Mouse (Mus musculus) T-cell, adult 66 days (primary cell): ENCODE results near the gene Mthfsl. TPM values are rescaled to one million over a fixed set of nuclear protein-coding genes. Genes with fewer than 3 reads are reported as not detected.

Experiments used
- total RNA-seq, 2 experiments: library from RNA; stranded (reverse); gene quantifications; 3 replicates in 1 of 2; 4 replicates in 1 of 2; pipeline ENCODE4 v1.2.4; 2023

Mthfsl gene
- total RNA-seq: 10 to 100 TPM; 50.0 to 57.7 TPM

GRCm38 (mm10) chr9:88719989-88720537 lies at the start of gene Mthfsl:
Mthfsl (minus strand) TSS chr9:88720296.

GRCm38 (mm10) chr9:88731728-88732127 lies 11.6 kb upstream of the Mthfsl start, which contains the start of gene Bcl2a1d:
Bcl2a1d (minus strand) TSS chr9:88731914.

Other genes with a start within 250 kb of the Mthfsl start
- 100 to 1,000 TPM; 125 to 134 TPM for gene Syncrip, start 237.7 kb downstream of the Mthfsl start, total RNA-seq
- gene Zfp949, start 172.3 kb downstream of the Mthfsl start, total RNA-seq: 10 to 100 TPM; 15.4 to 19.7 TPM
- gene Trim43a, start 139.4 kb downstream of the Mthfsl start, total RNA-seq: not detected
- gene Bcl2a1d, start 11.6 kb upstream of the Mthfsl start, total RNA-seq: 10 to 100 TPM; 10.1 to 16.0 TPM
- not detected for gene Trim43c, start 118.9 kb upstream of the Mthfsl start, total RNA-seq
- gene Bcl2a1a, start 236.6 kb upstream of the Mthfsl start, total RNA-seq: 10 to 100 TPM; 21.1 to 25.0 TPM